Mouse (Mus musculus) kidney, adult 18-20 months (tissue): ENCODE data around the gene Gm10837.

ENCODE experiments used
- DNase-seq: peaks from one replicate; pipeline ENCODE4 v3.0.0; 2021

The Gm10837 gene

GRCm38 (mm10) chr14:122535986-122536385 lies 45.6 kb downstream of the Gm10837 start:
- DNase-seq, result no peak
